Comparison of ENCODE assay signal across 26 mouse cellular contexts in genomic region chr4:152302012-152302411, GRCm38 (mm10). TPM values are rescaled to one million over a fixed set of nuclear protein-coding genes. Genes with fewer than 3 reads are reported as not detected.
DNase-seq lines count a peak whose midpoint lies in the region; ATAC-seq and TF ChIP-seq lines count a peak whose summit lies in the region.
"Had no signal": no experiment of that assay in that cellular context is flagged by ENCODE, and none has a peak within 500 bp of the region (broad histone marks: within the 10 kb centered on the region; RNA-seq: fewer than 3 reads in every experiment).

No protein-coding gene starts in this region.

- no peak overlapping the region for H3K9ac ChIP-seq in kidney, embryonic 14.5 days (ENCODE audit: low read depth, low read length)
- H3K9ac ChIP-seq: embryonic facial prominence, embryonic 15.5 days; heart, embryonic 12.5 days; hindbrain, embryonic 14.5 days; intestine, embryonic 15.5 days had no signal

- no peak for TF ChIP-seq CTCF in gastrocnemius, adult 2 months (IDR thresholded peaks at IDR 0.05)

- peaks cover 48% of the 10 kb centered on the region for H3K36me3 ChIP-seq in kidney, embryonic 14.5 days (ENCODE audit: control insufficient read depth, insufficient read depth, low read length)

- H3K4me3 ChIP-seq in gastrocnemius, adult 2 months, result no peak overlapping the region
- H3K4me3 ChIP-seq in kidney, embryonic 14.5 days (ENCODE audit: low read length), result no peak overlapping the region
- H3K4me3 ChIP-seq: embryonic facial prominence, embryonic 15.5 days; erythroblast, embryonic 14.5 days; forebrain, embryonic 10.5 days; heart, embryonic 12.5 days; intestine, embryonic 15.5 days had no signal

- H3K27ac ChIP-seq in gastrocnemius, adult 2 months, result no peak overlapping the region
- no peak overlapping the region for H3K27ac ChIP-seq in kidney, embryonic 14.5 days (ENCODE audit: low read depth, low read length)
- H3K27ac ChIP-seq: embryonic facial prominence, embryonic 15.5 days; forebrain, embryonic 10.5 days; hindbrain, embryonic 14.5 days; intestine, embryonic 15.5 days had no signal

- no peaks in the 10 kb centered on the region for H3K9me3 ChIP-seq in kidney, embryonic 14.5 days (ENCODE audit: control insufficient read depth, low read length)
- H3K9me3 ChIP-seq: embryonic facial prominence, embryonic 15.5 days; forebrain, embryonic 10.5 days; heart, embryonic 12.5 days; intestine, embryonic 15.5 days had no signal

- DNase-seq in gastrocnemius, adult 2 months, result peak; percentile 14
- DNase-seq in gastrocnemius, postnatal 4 days (ENCODE audit: low spot score in 2 of 2), result no peak
- peak; percentile 51 for DNase-seq in kidney, adult 18-20 months
- peak; percentile 61 to 64 for DNase-seq in kidney, adult 8-10 months
- peak; percentile 58 for DNase-seq in kidney, postnatal 14 days
- no peak for DNase-seq in frontal cortex, postnatal 36 days (ENCODE audit: low spot score in 2 of 2)
- DNase-seq in cerebellum, postnatal 14 days, result no peak
- DNase-seq: adrenal gland, postnatal 10 days; cerebellum, adult 18-20 months; cerebellum, adult 9-11 months; embryo, embryonic 11 days; gastrocnemius, postnatal 10 days; heart, postnatal 36 days had no signal

- no peaks in the 10 kb centered on the region for H3K27me3 ChIP-seq in kidney, embryonic 14.5 days (ENCODE audit: control insufficient read depth, insufficient read depth, low read length)
- H3K27me3 ChIP-seq: CH12.LX; embryonic facial prominence, embryonic 15.5 days; heart, embryonic 12.5 days; intestine, embryonic 15.5 days had no signal

- peaks cover 21% of the 10 kb centered on the region for H3K4me1 ChIP-seq in kidney, embryonic 14.5 days (ENCODE audit: control insufficient read depth, insufficient read depth, low read length)

- 72% methylated on average over 11 of the region's 11 CpGs for WGBS in kidney, embryonic 14.5 days

- intact Hi-C loops in gastrocnemius, adult 2 months (cut with DNase I), result no loop called here

- ATAC-seq in kidney, embryonic 14.5 days (ENCODE audit: low FRiP score, low TSS enrichment), result no peak
- ATAC-seq: forebrain, embryonic 14.5 days; intestine, embryonic 15.5 days had no signal

- H3K4me2 ChIP-seq in kidney, embryonic 14.5 days (replicated peaks; ENCODE audit: low read depth, low read length), result no peak overlapping the region
- H3K4me2 ChIP-seq: embryonic facial prominence, embryonic 15.5 days; heart, embryonic 12.5 days; hindbrain, embryonic 14.5 days; intestine, embryonic 15.5 days had no signal

RNA-seq across cellular contexts. Expression of gene Icmt, which starts 5.0 kb away (rescaled TPM):
- total RNA-seq in gastrocnemius, adult 2 months (2021), result 10 to 100 TPM; 18.1 to 19.3 TPM
- total RNA-seq in gastrocnemius, postnatal 4 days (2021), result 10 to 100 TPM; 21.3 to 26.0 TPM
- polyA plus RNA-seq in kidney, embryonic 14.5 days (2014; fragmentation: Nextera tagmentation; extraction: Ambion mirVana), result 14.7 and 28.1 TPM in 2 replicates

RNA-seq across cellular contexts. Expression of gene Hes3, which starts 10.6 kb away (rescaled TPM):
- not detected for total RNA-seq in gastrocnemius, adult 2 months (2021)
- total RNA-seq in gastrocnemius, postnatal 4 days (2021), result not detected
- polyA plus RNA-seq in kidney, embryonic 14.5 days (2014; fragmentation: Nextera tagmentation; extraction: Ambion mirVana), result not detected in 2 replicates
- total RNA-seq: adrenal gland, postnatal 10 days; common myeloid progenitor, adult 5-6 weeks; gastrocnemius, postnatal 10 days; heart, adult 8-10 months; heart, postnatal 36 days had no signal
- polyA plus RNA-seq: embryonic facial prominence, embryonic 15.5 days; erythroblast, embryonic 14.5 days; forebrain, embryonic 14.5 days; gonadal fat pad, adult 2 months; heart, embryonic 12.5 days; heart, postnatal 0 days; intestine, embryonic 15.5 days had no signal

RNA-seq across cellular contexts. Expression of gene Rnf207, which starts 16.8 kb away (rescaled TPM):
- not detected for total RNA-seq in gastrocnemius, adult 2 months (2021)
- under 1 TPM in 1 of 2 experiments, not detected in 1; 0.32 TPM for total RNA-seq in gastrocnemius, postnatal 4 days (2021)
- 1.1 TPM in 2 replicates for polyA plus RNA-seq in kidney, embryonic 14.5 days (2014; fragmentation: Nextera tagmentation; extraction: Ambion mirVana)
- total RNA-seq: common myeloid progenitor, adult 5-6 weeks had no signal

RNA-seq across cellular contexts. Expression of gene Rpl22, which starts 23.5 kb away (rescaled TPM):
- 100 to 1,000 TPM; 235 to 261 TPM for total RNA-seq in gastrocnemius, adult 2 months (2021)
- total RNA-seq in gastrocnemius, postnatal 4 days (2021), result 100 to 1,000 TPM; 405 to 428 TPM
- polyA plus RNA-seq in kidney, embryonic 14.5 days (2014; fragmentation: Nextera tagmentation; extraction: Ambion mirVana), result 475 and 692 TPM in 2 replicates

RNA-seq across cellular contexts. Expression of gene Gpr153, which starts 28.0 kb away (rescaled TPM):
- 1 to 10 TPM; 3.4 to 7.3 TPM for total RNA-seq in gastrocnemius, adult 2 months (2021)
- 10 to 100 TPM; 47.5 to 49.4 TPM for total RNA-seq in gastrocnemius, postnatal 4 days (2021)
- polyA plus RNA-seq in kidney, embryonic 14.5 days (2014; fragmentation: Nextera tagmentation; extraction: Ambion mirVana), result 7.5 and 9.1 TPM in 2 replicates
- polyA plus RNA-seq: erythroblast, embryonic 14.5 days had no signal

Comparison
In these comparisons a context has a peak if more than half of its experiments do, and no peak if none do; other contexts are left out.
1. DNase-seq: peak in gastrocnemius, adult 2 months (single experiment), kidney, adult 18-20 months (single experiment), kidney, adult 8-10 months (2 of 2) and kidney, postnatal 14 days (single experiment); none in gastrocnemius, postnatal 4 days (0 of 2), frontal cortex, postnatal 36 days (0 of 2) and cerebellum, postnatal 14 days (0 of 2).